Mouse (Mus musculus): Measurements from ENCODE around the gene Polr2a. TPM values are rescaled to one million over a fixed set of nuclear protein-coding genes. Genes with fewer than 3 reads are reported as not detected.
A peak's percentile ranks its signal among the peaks of the same experiment; 100 is the strongest.

Polr2a gene
- total and polyA plus RNA-seq, 3 experiments = 16.6 to 193 (median 73.9) TPM

DNA sequence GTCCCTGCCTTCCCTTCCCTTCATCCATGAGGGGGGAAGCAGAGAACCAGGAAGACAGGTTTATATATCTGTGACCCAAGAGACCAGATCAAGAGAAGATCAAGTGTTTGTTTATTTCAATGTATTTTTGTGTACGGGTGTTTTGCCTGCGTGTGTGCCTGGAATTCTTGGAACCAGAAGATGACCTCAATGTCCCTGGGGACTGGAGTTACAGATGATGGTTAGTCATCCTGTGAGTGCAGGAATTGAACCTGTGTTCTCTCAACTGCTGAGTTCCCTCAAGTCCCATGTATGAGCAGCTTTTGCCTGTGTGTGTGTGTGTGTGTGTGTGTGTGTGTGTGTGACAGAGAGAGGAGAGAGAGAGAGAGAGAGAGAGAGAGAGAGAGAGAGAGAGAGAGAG, 49.2 kb upstream of the Polr2a start:
- peaks cover 2 to 3% of the 10 kb centered on the region in 2 experiments for H3K27me3 ChIP-seq (ENCODE audit: control insufficient read depth in 1 of 2, insufficient read depth in 2 of 2, low read length in 2 of 2)
- no peak for DNase-seq (ENCODE audit: low read depth, low spot score)
- no peak for TF ChIP-seq POLR2A (IDR thresholded peaks at IDR 0.05; ENCODE audit: control insufficient read depth in 1 of 2, insufficient read depth in 1 of 2, low read depth in 1 of 2, low read length in 2 of 2, poor library complexity in 1 of 2)
- no peak for TF ChIP-seq SMC3 (IDR thresholded peaks at IDR 0.05; ENCODE audit: low read depth, low read length)
- TF ChIP-seq ZKSCAN1 (IDR thresholded peaks at IDR 0.05; ENCODE audit: low read depth, low read length) = no peak
- TF ChIP-seq MXI1 (IDR thresholded peaks at IDR 0.05; ENCODE audit: low read depth, low read length) = no peak
- no peak for TF ChIP-seq USF2 (IDR thresholded peaks at IDR 0.05; ENCODE audit: borderline replicate concordance in 1 of 2, insufficient read depth in 1 of 2, low read depth in 1 of 2, low read length in 2 of 2)
- TF ChIP-seq CHD2 (IDR thresholded peaks at IDR 0.05; ENCODE audit: low read length) = no peak
- no peak for TF ChIP-seq RAD21 (IDR thresholded peaks at IDR 0.05; ENCODE audit: low read depth, low read length)

DNA sequence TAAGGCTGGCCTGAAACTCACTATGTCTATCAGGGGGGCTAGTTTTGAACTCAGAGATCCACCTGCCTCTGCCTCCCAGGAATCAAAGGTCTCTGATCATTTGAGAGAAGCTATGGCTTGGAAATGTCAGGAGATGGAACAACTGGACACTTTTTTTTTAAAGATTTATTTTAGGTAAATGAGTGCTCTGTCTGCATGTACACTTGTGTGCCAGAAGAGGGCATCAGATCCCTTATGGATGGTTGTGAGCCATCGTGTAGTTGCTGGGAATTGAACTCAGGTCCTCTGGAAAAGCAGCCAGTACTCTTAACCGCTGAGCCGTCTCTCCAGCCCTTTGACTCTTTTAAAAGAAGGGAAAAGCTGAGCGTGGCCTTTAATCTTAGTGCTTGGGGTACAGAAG, 47.9 kb upstream of the Polr2a start:
- no peak overlapping the region for H3K27ac ChIP-seq (ENCODE audit: control insufficient read depth, low read depth, low read length)
- peak; percentile 67 for DNase-seq (ENCODE audit: low read depth, low spot score)
- H3K4me1 ChIP-seq (ENCODE audit: control insufficient read depth in 1 of 2, insufficient read depth in 2 of 2, low read length in 2 of 2) = peaks cover 3 to 11% of the 10 kb centered on the region in 2 experiments; a peak in 3 of 4 replicates
- no peak overlapping the region for H3K4me3 ChIP-seq (ENCODE audit: control insufficient read depth in 1 of 2, insufficient read depth in 1 of 2, low read depth in 2 of 2, low read length in 2 of 2)
- no peak overlapping the region for H3K9ac ChIP-seq (ENCODE audit: control insufficient read depth, low read depth, low read length, poor library complexity, severe bottlenecking)
- no peak for TF ChIP-seq MXI1 (IDR thresholded peaks at IDR 0.05; ENCODE audit: low read depth, low read length)
- no peak for TF ChIP-seq USF2 (IDR thresholded peaks at IDR 0.05; ENCODE audit: borderline replicate concordance in 1 of 2, insufficient read depth in 1 of 2, low read depth in 1 of 2, low read length in 2 of 2)
- no peak for TF ChIP-seq E2F4 (IDR thresholded peaks at IDR 0.05; ENCODE audit: borderline replicate concordance, low read depth, low read length)
- TF ChIP-seq TAL1 (IDR thresholded peaks at IDR 0.05; ENCODE audit: low read length) = no peak
- peak; percentile 66 for TF ChIP-seq ZC3H11A (IDR thresholded peaks at IDR 0.05; ENCODE audit: low read depth, low read length)
- peak; percentile 69 for TF ChIP-seq SMC3 (IDR thresholded peaks at IDR 0.05; ENCODE audit: low read depth, low read length)
- no peak for TF ChIP-seq MYB (IDR thresholded peaks at IDR 0.05; ENCODE audit: low read depth, low read length)
- TF ChIP-seq ELF1 (IDR thresholded peaks at IDR 0.05; ENCODE audit: low read depth, low read length) = no peak
- no peak for TF ChIP-seq USF1 (IDR thresholded peaks at IDR 0.05; ENCODE audit: low read depth, low read length)
- TF ChIP-seq POLR2AphosphoS5 (IDR thresholded peaks at IDR 0.05; ENCODE audit: borderline replicate concordance, low read depth, low read length) = no peak
- no peak for TF ChIP-seq TBP (IDR thresholded peaks at IDR 0.05; ENCODE audit: low read depth, low read length)
- peak; percentile 23 to 56 (median 25); a peak in 3 of 6 replicates for TF ChIP-seq CTCF (IDR thresholded peaks at IDR 0.05 in 2 of 3, conservative IDR thresholded peaks at IDR 0.05 in 1 of 3; ENCODE audit: control insufficient read depth in 1 of 3, insufficient read depth in 1 of 3, low read depth in 2 of 3, low read length in 3 of 3, poor library complexity in 1 of 3, severe bottlenecking in 1 of 3)
- TF ChIP-seq ZKSCAN1 (IDR thresholded peaks at IDR 0.05; ENCODE audit: low read depth, low read length) = no peak
- TF ChIP-seq UBTF (IDR thresholded peaks at IDR 0.05; ENCODE audit: borderline replicate concordance, insufficient read depth, low read depth, low read length) = no peak
- peak; percentile 73 for TF ChIP-seq ZNF384 (IDR thresholded peaks at IDR 0.05; ENCODE audit: low read depth, low read length)
- no peak for TF ChIP-seq CHD1 (IDR thresholded peaks at IDR 0.05; ENCODE audit: low read depth, low read length)
- TF ChIP-seq NELFE (IDR thresholded peaks at IDR 0.05; ENCODE audit: low read depth, low read length) = no peak
- peak; percentile 50 for TF ChIP-seq RAD21 (IDR thresholded peaks at IDR 0.05; ENCODE audit: low read depth, low read length)
- H3K9me3 ChIP-seq (replicated peaks; ENCODE audit: insufficient read depth, low read length) = no peaks in the 10 kb centered on the region
- peaks cover 2 to 3% of the 10 kb centered on the region in 2 experiments; a peak in 3 of 4 replicates for H3K27me3 ChIP-seq (ENCODE audit: control insufficient read depth in 1 of 2, insufficient read depth in 2 of 2, low read length in 2 of 2)
- H3K36me3 ChIP-seq (ENCODE audit: control insufficient read depth in 1 of 2, insufficient read depth in 2 of 2, low read length in 2 of 2) = no peaks in the 10 kb centered on the region; a peak in 1 of 4 replicates
- H3K79me2 ChIP-seq (ENCODE audit: control insufficient read depth, insufficient read depth, low read length, poor library complexity) = peaks cover 5% of the 10 kb centered on the region; the same call in 1 of the 2 replicates

More for the DNA sequence above, 49.2 kb upstream of the Polr2a start:
- no peak overlapping the region for H3K9ac ChIP-seq (ENCODE audit: control insufficient read depth, low read depth, low read length, poor library complexity, severe bottlenecking)
- H3K27ac ChIP-seq (ENCODE audit: control insufficient read depth, low read depth, low read length) = no peak overlapping the region
- H3K9me3 ChIP-seq (replicated peaks; ENCODE audit: insufficient read depth, low read length) = no peaks in the 10 kb centered on the region
- H3K36me3 ChIP-seq (ENCODE audit: control insufficient read depth in 1 of 2, insufficient read depth in 2 of 2, low read length in 2 of 2) = no peaks in the 10 kb centered on the region
- peaks cover 0 to 7% of the 10 kb centered on the region in 2 experiments; a peak in 2 of 4 replicates for H3K4me1 ChIP-seq (ENCODE audit: control insufficient read depth in 1 of 2, insufficient read depth in 2 of 2, low read length in 2 of 2)
- no peak overlapping the region for H3K4me3 ChIP-seq (ENCODE audit: control insufficient read depth in 1 of 2, insufficient read depth in 1 of 2, low read depth in 2 of 2, low read length in 2 of 2)
- peaks cover 5% of the 10 kb centered on the region; the same call in 1 of the 2 replicates for H3K79me2 ChIP-seq (ENCODE audit: control insufficient read depth, insufficient read depth, low read length, poor library complexity)
